Mouse (Mus musculus): ENCODE results near the gene Stk32b. TPM values are rescaled to one million over a fixed set of nuclear protein-coding genes. Genes with fewer than 3 reads are reported as not detected.

The Stk32b gene
- total RNA-seq, 2 experiments from 2014 or later = not detected

DNA sequence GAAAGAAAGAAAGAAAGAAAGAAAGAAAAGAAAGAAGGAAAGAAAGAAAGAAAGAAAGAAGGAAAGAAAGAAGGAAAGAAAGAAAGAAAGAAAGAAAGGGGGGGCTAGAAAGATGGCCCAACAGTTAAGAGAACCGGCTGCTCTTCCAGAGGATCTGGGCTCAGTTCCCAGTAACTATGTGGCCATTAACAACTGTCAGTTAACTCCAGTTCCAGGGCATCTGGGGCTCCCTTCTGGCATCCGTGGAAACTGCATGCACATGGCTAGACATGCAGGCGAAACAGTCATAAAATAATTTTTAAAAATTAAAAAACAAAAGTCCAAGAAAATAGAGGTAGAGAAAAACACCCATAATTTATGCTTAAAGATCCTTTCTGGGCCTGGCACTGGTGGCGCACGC is 181.7 kb downstream of the Stk32b start:
- ATAC-seq (replicated peaks; ENCODE audit: poor library complexity) = no peak

GRCm38 (mm10) chr5:37525363-37525762 is 191.6 kb downstream of the Stk32b start:
- no peak for ATAC-seq (replicated peaks; ENCODE audit: poor library complexity)

DNA sequence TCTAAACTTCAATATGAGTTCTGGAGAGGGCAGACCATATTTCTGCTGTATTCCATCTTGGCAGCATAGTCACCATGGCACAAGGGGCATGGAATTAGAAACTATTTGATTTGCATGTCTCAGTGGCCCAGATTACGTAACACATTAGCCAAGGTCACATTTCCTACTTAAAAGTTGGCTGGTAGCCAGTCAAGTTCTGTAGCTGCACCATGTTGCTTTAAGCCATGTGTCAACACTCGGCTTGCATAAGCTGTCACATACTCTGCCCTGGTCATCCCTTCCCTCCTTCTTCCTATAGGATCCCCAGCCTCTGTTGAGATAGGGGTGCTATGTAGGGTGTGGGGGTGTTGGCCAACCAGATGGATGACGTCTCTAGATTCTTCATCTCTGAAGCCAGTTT is 196.5 kb downstream of the Stk32b start:
- ATAC-seq (replicated peaks; ENCODE audit: poor library complexity) = no peak

DNA sequence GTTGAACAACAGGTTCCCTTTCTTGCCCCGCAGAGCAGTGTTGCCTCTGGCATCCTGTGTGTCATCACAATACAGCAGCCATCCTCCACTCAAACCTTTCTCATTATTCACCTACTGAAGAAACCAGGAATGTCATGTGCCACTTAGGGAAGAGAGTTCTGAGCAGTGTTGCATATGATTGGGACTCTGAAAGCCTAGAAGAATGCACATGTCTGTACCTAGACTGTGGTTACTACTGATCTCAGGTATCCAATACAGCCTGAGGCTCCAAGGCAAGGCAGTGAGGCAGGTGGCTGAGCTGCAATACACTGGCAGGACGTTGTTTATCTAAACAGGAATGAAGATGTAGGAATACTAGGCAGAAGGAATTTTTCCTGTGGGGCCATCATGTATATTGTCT is 204.5 kb downstream of the Stk32b start:
- ATAC-seq (replicated peaks; ENCODE audit: poor library complexity) = no peak

GRCm38 (mm10) chr5:37506880-37507519 is 210.0 kb downstream of the Stk32b start:
- ATAC-seq (replicated peaks; ENCODE audit: poor library complexity) = no peak

DNA sequence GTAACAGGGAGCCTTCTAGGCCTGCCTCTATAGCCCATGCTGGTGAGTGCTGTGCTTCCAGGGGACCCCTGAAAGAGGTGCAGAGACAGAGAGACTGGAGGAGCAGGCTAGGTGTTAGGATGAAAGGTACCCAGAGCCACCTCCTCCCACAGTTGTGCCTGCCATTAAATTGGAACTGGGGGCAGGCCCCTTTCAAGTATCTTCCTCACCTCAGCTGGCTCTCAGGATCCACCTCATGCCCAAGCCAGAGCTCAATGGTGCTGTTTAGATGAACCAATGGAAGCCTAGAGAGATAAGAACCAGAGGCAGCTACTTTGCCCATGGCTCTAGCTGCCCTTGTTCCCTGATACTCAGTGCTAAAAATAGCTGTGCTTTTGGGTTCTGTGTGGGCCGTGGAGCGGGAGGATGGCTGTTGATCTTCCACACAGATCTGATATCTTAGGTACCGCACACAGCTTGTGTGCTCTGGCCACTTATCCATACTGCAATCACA is 221.9 kb downstream of the Stk32b start:
- ATAC-seq (replicated peaks; ENCODE audit: poor library complexity) = no peak

GRCm38 (mm10) chr5:37472025-37472608 is 244.9 kb downstream of the Stk32b start:
- no peak for ATAC-seq (replicated peaks; ENCODE audit: poor library complexity)

GRCm38 (mm10) chr5:37471584-37471983 is 245.4 kb downstream of the Stk32b start:
- ATAC-seq (replicated peaks; ENCODE audit: poor library complexity) = no peak

DNA sequence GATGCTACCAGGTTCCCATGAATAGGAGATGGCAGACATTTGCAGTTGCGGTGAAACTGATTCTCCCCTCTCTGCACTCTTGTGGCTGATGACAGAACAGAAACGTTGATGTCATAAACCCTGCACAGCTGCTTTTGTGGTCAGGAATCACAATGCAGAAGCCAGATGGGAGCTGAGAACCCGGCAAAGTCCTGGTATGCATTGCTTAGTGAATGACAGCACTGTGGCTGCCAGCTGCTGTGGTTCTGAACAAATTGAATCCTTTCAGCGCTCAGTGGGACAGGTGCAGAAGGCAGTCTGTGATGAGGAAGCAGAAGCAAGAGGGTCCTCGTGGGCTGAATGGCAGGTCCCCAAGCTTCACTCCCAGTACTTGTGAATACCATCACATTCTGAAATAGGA is 247.9 kb downstream of the Stk32b start:
- no peak for ATAC-seq (replicated peaks; ENCODE audit: poor library complexity)

- no peak for ATAC-seq (replicated peaks; ENCODE audit: poor library complexity)
Observed at GRCm38 (mm10) chr5:37467646-37468045, 249.3 kb downstream of the Stk32b start.

GRCm38 (mm10) chr5:37465461-37465860 is 251.5 kb downstream of the Stk32b start:
- ATAC-seq (replicated peaks; ENCODE audit: poor library complexity) = no peak

- ATAC-seq (replicated peaks; ENCODE audit: poor library complexity) = no peak
Observed at GRCm38 (mm10) chr5:37458236-37458635, 258.7 kb downstream of the Stk32b start.

- ATAC-seq (replicated peaks; ENCODE audit: poor library complexity) = no peak
Observed at GRCm38 (mm10) chr5:37457831-37458230, 259.1 kb downstream of the Stk32b start.

DNA sequence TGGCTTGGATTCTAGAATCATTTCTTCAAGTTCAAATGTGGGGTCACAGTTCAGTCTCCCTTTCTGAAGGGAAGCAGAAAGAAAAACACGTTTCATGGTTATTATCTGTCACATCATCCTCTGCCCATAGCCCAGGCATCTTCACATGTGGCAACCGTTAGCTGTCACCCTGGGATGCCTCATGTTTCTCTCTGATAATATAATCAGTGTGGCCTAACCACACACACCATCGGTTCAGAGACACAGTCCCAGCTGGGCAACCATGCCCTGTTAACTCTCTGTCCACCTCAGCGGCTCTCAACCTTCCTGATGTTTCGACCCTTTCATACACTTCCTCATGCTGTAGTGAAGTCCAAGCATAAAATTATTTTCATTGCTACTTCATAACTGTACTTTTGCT is 259.8 kb downstream of the Stk32b start:
- ATAC-seq (replicated peaks; ENCODE audit: poor library complexity) = no peak

GRCm38 (mm10) chr5:37456590-37456989 is 260.4 kb downstream of the Stk32b start:
- no peak for ATAC-seq (replicated peaks; ENCODE audit: poor library complexity)

GRCm38 (mm10) chr5:37447546-37447945 is 269.4 kb downstream of the Stk32b start:
- ATAC-seq (replicated peaks; ENCODE audit: poor library complexity) = no peak

- no peak for ATAC-seq (replicated peaks; ENCODE audit: poor library complexity)
Observed at GRCm38 (mm10) chr5:37442767-37443166, 274.2 kb downstream of the Stk32b start.

DNA sequence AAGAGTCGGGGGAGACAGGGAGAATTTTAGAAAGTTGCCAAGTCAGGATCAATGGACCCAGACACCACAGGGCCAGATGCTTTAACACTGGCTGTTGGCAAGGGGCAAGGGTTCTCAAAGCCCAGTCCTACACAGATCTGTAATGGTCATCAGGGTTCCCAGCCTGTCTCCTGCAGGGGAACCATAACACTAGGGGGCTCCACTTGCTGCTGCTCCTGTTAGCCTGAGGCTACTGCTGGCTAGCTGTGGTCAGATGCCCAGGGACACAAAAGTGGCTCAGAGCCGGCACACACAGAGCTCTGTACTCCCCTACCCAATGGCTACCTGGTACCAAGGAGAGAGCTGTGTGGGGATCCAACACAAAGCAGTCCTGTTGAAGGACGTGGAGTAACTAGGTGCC is 281.6 kb downstream of the Stk32b start:
- ATAC-seq (replicated peaks; ENCODE audit: poor library complexity) = no peak

- ATAC-seq (replicated peaks; ENCODE audit: poor library complexity) = no peak
Observed at GRCm38 (mm10) chr5:37427210-37427609, 289.8 kb downstream of the Stk32b start.

DNA sequence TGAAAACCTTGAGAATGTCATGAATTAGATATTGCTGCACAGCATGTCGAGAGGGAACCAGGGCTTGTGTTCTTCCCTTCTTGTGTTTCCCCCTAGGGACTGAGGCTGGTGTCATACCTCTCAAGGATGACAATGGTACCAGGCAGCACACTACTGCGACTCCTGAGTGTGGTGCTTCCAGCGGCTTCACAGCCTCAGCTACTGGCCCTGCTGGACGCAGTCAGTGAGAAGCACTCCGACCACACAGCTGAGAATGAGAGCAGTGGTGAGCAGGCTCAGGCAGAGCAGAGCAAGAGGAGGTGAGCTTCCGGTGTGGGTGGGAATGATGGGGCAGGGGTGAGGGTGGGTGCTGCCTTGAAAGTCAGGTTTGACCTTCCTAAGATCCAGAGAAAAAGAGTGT is 297.9 kb downstream of the Stk32b start:
- ATAC-seq (replicated peaks; ENCODE audit: poor library complexity) = no peak

Measured in megakaryocyte progenitor cell, adult 5-6 weeks (primary cell).